Mouse (Mus musculus) small intestine, adult 10 weeks (tissue): ENCODE results near the gene Soat1. TPM values are rescaled to one million over a fixed set of nuclear protein-coding genes. Genes with fewer than 3 reads are reported as not detected.

Experiments
- polyA plus RNA-seq: library from polyadenylated mRNA; stranded (reverse); fragments of 350-450 nt; fragmentation: Illumina TruSeq; extraction: RNeasy Lipid Tissue Mini Kit (QIAGEN cat#74804); gene quantifications from one replicate; pipeline ENCODE4 v1.2.3, GENCODE M21; 2014; ENCODE audit warnings: low replicate concordance

Gene Soat1
- polyA plus RNA-seq: 31.0 TPM

DNA sequence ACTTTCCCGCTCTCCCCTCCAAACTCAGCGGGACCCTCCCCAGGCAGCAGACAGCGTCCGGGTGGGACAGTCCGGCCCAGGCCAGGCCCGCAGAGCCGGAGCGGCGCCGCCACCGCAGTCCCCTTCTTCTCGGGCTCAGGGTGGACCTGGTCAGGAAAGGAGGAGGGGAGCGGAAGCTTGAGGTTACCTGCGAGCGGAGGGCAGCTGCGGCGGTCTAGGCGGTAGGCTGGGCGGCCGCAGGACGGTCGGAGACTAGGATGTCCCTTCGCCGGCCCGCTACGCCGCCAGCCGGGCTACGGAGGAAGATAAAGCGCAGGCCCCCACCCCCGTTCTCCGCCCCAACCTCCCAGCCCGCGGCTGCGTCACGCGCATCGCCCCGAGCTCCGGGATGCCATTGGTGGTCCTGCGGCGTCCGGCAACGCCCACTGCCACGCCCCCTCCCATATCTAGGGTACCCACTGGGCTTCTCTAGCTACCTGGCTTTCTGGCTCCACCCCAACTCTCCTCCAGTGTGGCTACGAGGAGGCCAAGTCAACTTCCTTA is at the start of gene Soat1:
Soat1 (minus strand) TSS at position 371 of the 543 bp plus-strand sequence.

DNA sequence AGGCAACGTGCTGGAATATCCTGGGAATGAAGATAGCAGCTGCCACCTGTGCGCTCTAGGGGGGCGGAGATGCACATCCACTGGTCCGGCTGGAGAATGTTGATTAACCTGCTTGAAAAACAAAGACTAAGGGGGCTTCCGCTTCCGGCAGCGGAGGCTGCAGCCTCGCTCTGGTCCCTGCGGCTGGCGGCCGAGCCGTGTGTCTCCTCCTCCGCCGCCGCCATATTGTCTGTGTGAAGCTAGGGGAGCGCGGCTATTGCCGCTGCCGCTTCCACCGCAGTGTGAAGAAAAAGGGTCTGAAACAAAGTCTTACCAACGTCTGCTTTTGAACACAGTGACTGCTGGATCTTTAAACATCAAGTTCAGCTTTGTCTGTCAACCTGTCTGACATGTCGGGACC is 49.7 kb upstream of the Soat1 start, which contains the start of gene Gm10031:
Gm10031 (plus strand) TSS at position 171 of the 400 bp plus-strand sequence.

DNA sequence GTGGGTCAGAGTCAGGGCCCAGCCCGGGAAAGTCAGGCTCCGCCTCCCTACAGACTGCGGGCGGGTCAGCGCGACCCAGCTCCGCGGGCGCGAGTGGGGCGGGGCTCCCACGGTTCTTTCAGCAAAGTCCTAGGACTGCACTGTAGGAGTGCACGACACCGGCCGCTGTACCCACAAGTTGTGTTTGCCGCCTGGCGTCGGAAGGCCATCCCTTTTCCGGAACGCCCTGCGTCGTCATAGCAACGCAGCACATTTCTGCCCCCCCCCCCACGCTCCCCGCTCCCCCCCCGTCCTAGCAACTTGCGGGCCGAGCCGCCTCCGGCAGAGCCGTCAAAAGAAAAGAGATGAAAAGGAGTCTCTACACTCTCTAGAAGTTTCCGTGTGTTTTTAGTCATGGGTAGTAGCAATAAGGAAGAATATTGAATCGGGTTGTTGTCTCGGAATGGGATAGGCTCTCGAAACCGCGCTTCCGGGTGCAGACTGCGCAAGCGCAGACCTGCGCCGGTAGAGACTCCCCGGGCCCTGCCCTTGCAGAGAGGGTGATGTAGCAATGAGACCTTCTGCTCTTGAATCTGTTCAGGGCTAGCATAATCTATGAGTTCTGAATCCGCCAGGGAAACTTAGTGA is 53.3 kb downstream of the Soat1 start, which contains the start of gene Axdnd1:
Axdnd1 (minus strand) TSS at position 489 of the 627 bp plus-strand sequence.

Other genes with a start within 250 kb of the Soat1 start
- not detected for gene Tdrd5, start 170.7 kb downstream of the Soat1 start, polyA plus RNA-seq
- gene Nphs2, start 163.6 kb downstream of the Soat1 start, polyA plus RNA-seq: not detected
- 5.6 TPM for gene Gm2000, start 108.3 kb downstream of the Soat1 start, polyA plus RNA-seq
- gene Axdnd1, start 53.2 kb downstream of the Soat1 start, polyA plus RNA-seq: 0.41 TPM
- gene Gm10031, start 49.7 kb upstream of the Soat1 start, polyA plus RNA-seq: 3.6 TPM
- 3.9 TPM for gene Abl2, start 84.5 kb upstream of the Soat1 start, polyA plus RNA-seq
- 6.8 TPM for gene Tor3a, start 200.0 kb upstream of the Soat1 start, polyA plus RNA-seq
- gene Fam20b, start 244.8 kb upstream of the Soat1 start, polyA plus RNA-seq: 105 TPM